Mouse (Mus musculus): ENCODE data around the gene Cubn. TPM values are rescaled to one million over a fixed set of nuclear protein-coding genes. Genes with fewer than 3 reads are reported as not detected.

The Cubn gene
- polyA plus RNA-seq, 1 experiment = not detected

DNA sequence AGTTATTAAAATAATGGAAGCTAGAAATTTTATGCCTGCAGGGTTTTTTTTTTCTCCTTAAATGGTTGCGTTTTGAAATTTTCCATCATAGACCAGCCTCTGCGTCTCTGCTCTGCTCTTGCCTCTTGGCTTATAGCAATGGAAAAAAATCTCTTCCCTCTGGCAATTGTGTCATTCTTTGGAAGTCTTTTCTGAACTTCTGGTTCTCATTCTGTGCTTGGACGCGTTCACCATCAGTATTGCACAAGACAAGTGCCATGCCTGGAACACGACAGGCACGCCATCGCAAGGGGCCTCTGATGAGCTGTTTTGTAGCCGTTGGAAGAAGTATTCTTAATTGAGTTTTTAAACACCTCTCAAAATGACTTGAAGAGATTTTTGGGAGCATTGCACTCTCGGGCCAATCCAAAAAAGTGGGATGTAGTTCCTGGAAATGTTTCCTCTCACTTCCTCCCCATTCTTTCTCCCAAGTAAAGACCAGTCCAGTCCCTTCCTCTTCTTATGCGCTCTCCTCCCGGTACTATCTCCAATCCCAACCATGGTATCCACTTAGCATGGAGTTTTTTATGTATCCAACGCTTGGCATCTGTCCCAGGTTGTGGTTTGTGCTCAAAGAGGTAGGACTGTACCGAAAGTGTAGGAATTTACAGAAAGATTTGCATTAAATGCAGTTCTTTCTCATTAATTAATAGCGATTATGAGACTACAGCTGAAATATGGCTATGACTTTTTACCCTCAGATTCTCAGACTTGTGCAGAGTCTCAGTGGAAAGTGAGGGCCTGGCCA is 69.4 kb downstream of the Cubn start:
- H3K4me3 ChIP-seq (replicated peaks) = no peak overlapping the region
- H3K4me1 ChIP-seq (ENCODE audit: control insufficient read depth) = no peaks in the 10 kb centered on the region
- H3K36me3 ChIP-seq (ENCODE audit: control insufficient read depth) = no peaks in the 10 kb centered on the region
- no peak for TF ChIP-seq GATA1 (IDR thresholded peaks at IDR 0.05; ENCODE audit: low read length)
- no peak for TF ChIP-seq TAL1 (IDR thresholded peaks at IDR 0.05; ENCODE audit: low read length)
- no peaks in the 10 kb centered on the region for H3K27me3 ChIP-seq (ENCODE audit: control insufficient read depth)
- H3K9me3 ChIP-seq (ENCODE audit: control insufficient read depth, low read length) = no peaks in the 10 kb centered on the region

DNA sequence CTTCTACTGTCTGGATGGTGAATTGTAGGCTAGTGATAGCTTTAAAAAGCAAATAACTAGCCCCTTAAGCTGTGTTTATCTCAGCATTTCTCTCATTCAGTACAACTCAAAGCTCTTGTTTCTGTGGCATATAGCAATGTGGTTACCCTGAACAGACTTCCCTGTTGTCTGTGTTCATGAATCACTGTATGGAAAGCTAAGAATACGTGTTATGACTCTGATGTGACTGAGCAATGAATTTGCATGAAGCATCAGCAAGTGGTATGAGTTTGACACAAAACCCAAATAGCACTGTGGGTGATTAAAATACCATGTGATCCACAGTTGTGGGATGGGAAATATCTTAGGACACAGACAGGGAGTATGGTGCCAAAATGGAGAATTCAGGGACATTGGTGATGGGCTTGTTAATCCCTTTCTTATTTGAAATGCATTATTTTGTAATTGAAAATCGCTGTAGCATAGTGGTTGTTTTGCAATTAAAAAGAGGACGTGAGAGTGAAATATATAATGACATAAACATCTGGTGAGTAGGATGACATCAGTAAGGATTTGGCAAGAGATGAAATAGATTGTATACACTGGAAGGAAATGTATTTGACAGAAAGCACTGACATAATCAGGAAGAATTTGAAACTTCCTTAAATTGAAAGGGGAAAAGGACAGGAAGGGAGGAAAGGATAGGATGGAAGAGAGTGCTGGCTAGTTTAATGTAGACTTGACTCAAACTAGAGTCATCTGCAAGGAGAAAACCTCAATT is 74.7 kb downstream of the Cubn start:
- H3K9me3 ChIP-seq (ENCODE audit: control insufficient read depth, low read length) = no peaks in the 10 kb centered on the region
- H3K36me3 ChIP-seq (ENCODE audit: control insufficient read depth) = no peaks in the 10 kb centered on the region
- no peak overlapping the region for H3K4me3 ChIP-seq (replicated peaks)
- TF ChIP-seq GATA1 (IDR thresholded peaks at IDR 0.05; ENCODE audit: low read length) = no peak
- no peak for TF ChIP-seq TAL1 (IDR thresholded peaks at IDR 0.05; ENCODE audit: low read length)
- no peaks in the 10 kb centered on the region for H3K27me3 ChIP-seq (ENCODE audit: control insufficient read depth)
- H3K4me1 ChIP-seq (ENCODE audit: control insufficient read depth) = peaks cover 14% of the 10 kb centered on the region

DNA sequence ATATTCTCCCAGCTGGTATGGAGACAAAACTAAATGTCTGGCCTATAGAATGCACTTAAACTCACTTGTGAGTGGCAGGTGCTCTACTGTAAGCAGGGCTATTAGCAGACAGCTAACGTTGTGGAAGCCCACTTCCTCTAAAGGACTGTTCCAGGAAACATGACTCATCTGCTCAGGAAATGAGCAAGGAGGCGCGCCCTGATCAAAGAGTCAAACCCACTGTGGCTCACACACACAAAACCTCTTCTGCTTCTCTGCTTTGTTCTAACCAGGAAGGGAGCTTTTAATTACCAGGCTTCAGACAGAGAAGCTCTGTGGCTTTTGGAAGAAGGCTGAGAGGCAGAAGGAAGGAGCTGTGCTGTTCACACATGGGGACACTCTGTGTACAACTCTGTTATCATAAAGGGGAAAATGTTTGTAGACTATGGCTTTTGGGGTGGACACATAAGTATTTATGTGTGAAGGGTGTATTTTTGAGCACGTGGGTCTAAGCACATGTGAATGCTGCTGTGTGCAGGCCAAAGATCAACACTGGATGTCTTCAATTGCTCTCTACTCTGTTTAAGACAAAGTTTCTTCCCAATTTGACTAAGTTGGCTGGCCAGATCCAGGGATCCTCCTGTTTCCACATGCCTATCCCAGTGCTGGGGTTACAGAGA is 78.0 kb downstream of the Cubn start:
- H3K9me3 ChIP-seq (ENCODE audit: control insufficient read depth, low read length) = no peaks in the 10 kb centered on the region
- H3K36me3 ChIP-seq (ENCODE audit: control insufficient read depth) = no peaks in the 10 kb centered on the region
- H3K4me1 ChIP-seq (ENCODE audit: control insufficient read depth) = peaks cover 18% of the 10 kb centered on the region
- TF ChIP-seq GATA1 (IDR thresholded peaks at IDR 0.05; ENCODE audit: low read length) (no peak), TAL1 (IDR thresholded peaks at IDR 0.05; ENCODE audit: low read length) (no peak)
- H3K4me3 ChIP-seq (replicated peaks) = no peak overlapping the region
- no peaks in the 10 kb centered on the region for H3K27me3 ChIP-seq (ENCODE audit: control insufficient read depth)

DNA sequence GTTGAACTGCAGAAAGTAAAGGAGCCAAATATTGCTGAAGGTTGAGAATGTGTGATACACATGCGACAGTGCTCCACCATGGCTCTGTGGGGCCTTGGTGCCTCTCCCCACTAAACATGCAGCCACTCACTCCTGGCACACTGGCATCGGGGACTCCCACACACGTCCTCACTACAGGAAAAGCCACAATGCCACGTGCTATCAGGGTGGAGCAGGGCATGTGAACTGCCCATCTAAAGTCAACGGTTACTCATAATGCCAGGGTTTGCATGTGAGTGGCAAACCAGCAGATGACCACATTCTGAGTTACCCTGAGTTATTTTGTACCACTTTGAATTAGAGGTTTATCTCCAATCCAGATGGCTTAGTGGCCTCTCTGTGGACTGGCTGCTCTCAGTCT is 81.0 kb downstream of the Cubn start:
- Histone ChIP-seq H3K9me3 (ENCODE audit: control insufficient read depth, low read length) (no peaks in the 10 kb centered on the region), H3K4me3 (replicated peaks) (no peak overlapping the region), H3K4me1 (ENCODE audit: control insufficient read depth) (peaks cover 18% of the 10 kb centered on the region), H3K27me3 (ENCODE audit: control insufficient read depth) (no peaks in the 10 kb centered on the region), H3K36me3 (ENCODE audit: control insufficient read depth) (no peaks in the 10 kb centered on the region)
- TF ChIP-seq GATA1 (IDR thresholded peaks at IDR 0.05; ENCODE audit: low read length) = no peak
- no peak for TF ChIP-seq TAL1 (IDR thresholded peaks at IDR 0.05; ENCODE audit: low read length)

DNA sequence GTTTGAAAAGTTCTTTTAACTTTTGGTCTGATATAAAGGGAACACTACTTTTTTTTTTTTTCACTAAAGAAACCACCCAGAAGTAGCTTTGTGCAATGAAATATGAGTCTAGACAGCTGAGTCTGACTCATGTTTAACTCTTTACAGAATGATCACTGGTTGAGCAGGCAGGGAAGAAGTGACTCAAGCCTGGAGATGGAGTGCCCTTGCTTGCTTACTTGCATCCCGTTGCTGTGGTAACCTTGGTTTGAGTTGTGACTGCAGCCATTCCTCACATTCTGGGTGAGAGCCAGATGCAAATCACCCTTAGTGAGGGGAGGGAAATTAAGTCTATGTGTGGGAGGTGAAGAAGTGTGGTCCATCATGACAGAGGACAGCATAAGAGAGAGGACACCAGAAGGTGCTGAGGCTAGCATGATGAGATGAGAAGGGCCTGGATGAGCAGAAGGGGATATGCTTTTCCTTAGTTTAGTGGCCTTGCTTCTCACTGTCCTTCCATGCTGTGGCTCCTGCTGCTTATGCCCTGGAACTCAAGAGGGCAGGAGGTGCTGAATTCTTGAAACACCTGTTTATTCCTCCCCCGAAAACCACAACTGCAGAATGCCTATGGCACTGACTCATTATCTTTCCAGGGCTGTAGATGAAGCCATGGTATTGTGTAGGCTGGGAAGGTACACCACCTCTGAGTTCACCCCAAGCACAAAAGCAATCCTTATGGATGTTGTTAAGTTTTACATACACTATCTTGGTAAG is 81.7 kb downstream of the Cubn start:
- H3K27me3 ChIP-seq (ENCODE audit: control insufficient read depth) = no peaks in the 10 kb centered on the region
- no peak for TF ChIP-seq GATA1 (IDR thresholded peaks at IDR 0.05; ENCODE audit: low read length)
- no peak for TF ChIP-seq TAL1 (IDR thresholded peaks at IDR 0.05; ENCODE audit: low read length)
- no peak overlapping the region for H3K4me3 ChIP-seq (replicated peaks)
- H3K36me3 ChIP-seq (ENCODE audit: control insufficient read depth) = no peaks in the 10 kb centered on the region
- peaks cover 18% of the 10 kb centered on the region for H3K4me1 ChIP-seq (ENCODE audit: control insufficient read depth)
- no peaks in the 10 kb centered on the region for H3K9me3 ChIP-seq (ENCODE audit: control insufficient read depth, low read length)

DNA sequence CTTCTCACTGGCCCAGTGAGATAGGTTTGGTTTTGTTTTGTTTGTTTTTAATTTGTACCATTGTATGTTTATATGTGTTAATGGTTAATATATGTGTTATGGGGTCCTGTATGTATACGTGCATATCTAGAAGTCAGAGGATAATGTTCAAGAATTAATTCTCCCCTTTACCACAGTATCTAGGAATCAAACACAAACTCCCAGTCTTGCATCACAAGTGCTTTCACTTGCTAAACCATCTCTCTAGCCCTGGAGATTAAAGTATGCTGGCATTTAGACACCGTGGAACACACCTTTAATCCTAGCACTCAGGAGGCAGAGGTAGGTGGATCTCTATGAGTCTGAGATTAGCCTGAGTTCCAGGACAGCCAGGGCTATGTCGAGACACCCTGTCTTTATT is 83.3 kb downstream of the Cubn start:
- Histone ChIP-seq H3K4me1 (ENCODE audit: control insufficient read depth) (peaks cover 9% of the 10 kb centered on the region), H3K4me3 (replicated peaks) (no peak overlapping the region), H3K36me3 (ENCODE audit: control insufficient read depth) (no peaks in the 10 kb centered on the region), H3K9me3 (ENCODE audit: control insufficient read depth, low read length) (no peaks in the 10 kb centered on the region), H3K27me3 (ENCODE audit: control insufficient read depth) (no peaks in the 10 kb centered on the region)
- TF ChIP-seq GATA1 (IDR thresholded peaks at IDR 0.05; ENCODE audit: low read length) (no peak), TAL1 (IDR thresholded peaks at IDR 0.05; ENCODE audit: low read length) (no peak)

DNA sequence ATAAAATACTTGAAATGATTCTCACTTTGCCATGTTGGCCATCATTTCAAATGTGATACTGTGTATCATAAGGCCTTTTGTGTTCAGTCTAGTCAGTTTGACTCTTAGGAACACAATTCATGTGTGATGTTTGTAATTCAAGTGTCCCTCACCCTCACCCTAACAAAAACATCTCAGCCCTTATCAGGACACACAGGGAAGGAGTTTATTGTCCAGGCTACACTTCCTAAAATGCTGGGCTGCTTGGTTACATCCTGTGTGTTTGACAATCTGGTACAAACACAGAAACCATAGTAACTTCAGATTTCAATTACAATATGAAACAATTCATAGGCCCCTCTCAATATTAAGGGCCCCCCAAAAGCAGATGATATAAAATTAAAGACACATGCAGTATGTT is 83.9 kb downstream of the Cubn start:
- no peak overlapping the region for H3K4me3 ChIP-seq (replicated peaks)
- no peaks in the 10 kb centered on the region for H3K9me3 ChIP-seq (ENCODE audit: control insufficient read depth, low read length)
- TF ChIP-seq TAL1 (IDR thresholded peaks at IDR 0.05; ENCODE audit: low read length) = no peak
- no peak for TF ChIP-seq GATA1 (IDR thresholded peaks at IDR 0.05; ENCODE audit: low read length)
- no peaks in the 10 kb centered on the region for H3K27me3 ChIP-seq (ENCODE audit: control insufficient read depth)
- H3K4me1 ChIP-seq (ENCODE audit: control insufficient read depth) = peaks cover 6% of the 10 kb centered on the region
- no peaks in the 10 kb centered on the region for H3K36me3 ChIP-seq (ENCODE audit: control insufficient read depth)

DNA sequence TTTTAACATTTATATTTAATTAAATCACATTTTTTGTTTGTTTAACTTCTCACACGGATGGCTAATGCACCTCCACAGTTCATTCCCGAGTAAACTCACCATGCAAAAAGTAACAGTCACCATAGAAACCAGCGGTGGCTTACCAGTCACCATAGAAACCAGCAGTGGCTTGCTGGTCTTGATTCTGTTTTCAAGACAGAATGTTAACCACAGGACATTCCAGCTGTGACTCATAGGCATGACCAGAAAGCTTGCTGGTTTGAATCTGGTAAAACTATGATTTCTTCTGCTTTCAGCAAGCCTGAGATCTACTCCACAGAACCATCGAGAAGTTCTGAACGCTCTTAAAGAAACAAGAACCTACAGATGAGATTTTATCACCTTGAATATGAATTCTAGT is 84.3 kb downstream of the Cubn start:
- Histone ChIP-seq H3K36me3 (ENCODE audit: control insufficient read depth) (no peaks in the 10 kb centered on the region), H3K27me3 (ENCODE audit: control insufficient read depth) (no peaks in the 10 kb centered on the region)

More for the DNA sequence above, 84.3 kb downstream of the Cubn start:
- H3K4me1 ChIP-seq (ENCODE audit: control insufficient read depth) = peaks cover 4% of the 10 kb centered on the region
- H3K4me3 ChIP-seq (replicated peaks) = no peak overlapping the region
- H3K9me3 ChIP-seq (ENCODE audit: control insufficient read depth, low read length) = no peaks in the 10 kb centered on the region
- no peak for TF ChIP-seq GATA1 (IDR thresholded peaks at IDR 0.05; ENCODE audit: low read length)
- TF ChIP-seq TAL1 (IDR thresholded peaks at IDR 0.05; ENCODE audit: low read length) = no peak
